Mouse (Mus musculus): ENCODE results near the gene Tmem268. TPM values are rescaled to one million over a fixed set of nuclear protein-coding genes. Genes with fewer than 3 reads are reported as not detected.

Gene Tmem268
- 5.0 and 15.3 TPM in 2 replicates for total RNA-seq (2015; ENCODE audit: low replicate concordance)
- 1.5 and 2.6 TPM in 2 replicates for total RNA-seq (2017; ENCODE audit: low replicate concordance)

GRCm38 (mm10) chr4:63558407-63559081 is at the start of gene Tmem268:
Gene Tmem268, plus strand, starts transcription at chr4:63558781.
- ATAC-seq (replicated peaks; ENCODE audit: low FRiP score, poor library complexity, severe bottlenecking), result peak; percentile 68

- ATAC-seq (replicated peaks; ENCODE audit: low FRiP score, poor library complexity, severe bottlenecking), result no peak
These were observed 45.7 kb upstream of the Tmem268 start for GRCm38 (mm10) chr4:63512921-63513320.

GRCm38 (mm10) chr4:63514454-63514984 is 44.1 kb upstream of the Tmem268 start:
- ATAC-seq (replicated peaks; ENCODE audit: low FRiP score, poor library complexity, severe bottlenecking), result no peak

DNA sequence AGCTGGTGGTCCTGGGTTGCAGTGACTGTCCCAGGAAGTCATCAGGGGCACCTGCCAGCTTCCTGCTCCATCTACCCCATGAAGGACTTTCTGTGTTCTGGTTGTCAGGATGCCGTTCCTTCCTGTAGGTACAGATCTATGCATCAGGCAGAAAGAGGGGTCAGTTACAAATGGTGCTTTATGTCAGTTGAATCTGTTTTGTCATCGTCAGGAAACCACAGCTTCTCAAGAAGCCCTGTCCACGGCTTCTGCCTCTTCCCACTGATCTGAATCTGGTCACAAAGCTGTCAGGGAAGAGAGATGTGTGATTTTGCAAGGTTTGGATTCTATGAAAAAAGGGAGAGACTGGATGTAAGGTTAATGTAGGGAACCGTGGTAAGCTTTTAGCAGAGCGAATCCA is 43.6 kb upstream of the Tmem268 start:
- ATAC-seq (replicated peaks; ENCODE audit: low FRiP score, poor library complexity, severe bottlenecking), result no peak

GRCm38 (mm10) chr4:63521813-63522419 is 36.7 kb upstream of the Tmem268 start:
- ATAC-seq (replicated peaks; ENCODE audit: low FRiP score, poor library complexity, severe bottlenecking), result no peak

DNA sequence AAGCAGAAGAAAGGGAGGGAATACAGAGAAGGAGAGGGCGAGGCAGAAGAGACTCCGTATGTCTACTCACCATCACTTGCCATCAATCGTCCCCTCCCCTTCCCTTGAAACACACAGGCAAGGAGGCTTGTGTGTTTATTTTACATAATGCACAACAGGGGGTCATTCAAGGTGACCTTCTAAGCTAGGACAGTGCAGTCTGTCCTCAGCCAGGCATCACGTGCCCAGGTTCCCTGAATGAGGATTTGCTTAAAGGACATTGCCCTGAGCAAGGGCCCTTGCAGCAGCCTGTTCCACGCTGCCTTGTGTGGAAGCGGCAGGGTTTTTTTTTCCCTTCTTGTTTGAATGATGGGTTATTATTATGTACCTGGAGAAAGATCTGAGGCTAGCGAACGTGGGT is 33.1 kb upstream of the Tmem268 start:
- no peak for ATAC-seq (replicated peaks; ENCODE audit: low FRiP score, poor library complexity, severe bottlenecking)

DNA sequence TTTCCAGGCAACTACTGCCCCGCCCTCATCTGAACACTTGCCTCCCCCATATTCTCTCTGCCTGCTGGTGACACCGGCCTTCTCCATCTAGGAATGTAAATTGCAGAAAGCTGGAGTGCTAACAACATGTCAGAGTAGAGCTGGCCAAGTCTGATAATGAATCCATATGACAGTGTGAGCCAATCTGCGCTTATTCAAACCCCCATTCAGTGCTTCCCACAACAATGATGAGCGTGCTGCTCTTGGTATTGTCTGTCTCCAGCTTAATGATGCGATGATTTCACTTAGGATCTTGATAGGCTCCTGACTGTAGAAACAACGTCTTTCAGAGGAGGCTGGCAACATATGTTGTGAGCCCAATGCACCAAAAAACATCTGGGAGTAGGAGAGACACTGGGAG is 29.6 kb upstream of the Tmem268 start:
- no peak for ATAC-seq (replicated peaks; ENCODE audit: low FRiP score, poor library complexity, severe bottlenecking)

DNA sequence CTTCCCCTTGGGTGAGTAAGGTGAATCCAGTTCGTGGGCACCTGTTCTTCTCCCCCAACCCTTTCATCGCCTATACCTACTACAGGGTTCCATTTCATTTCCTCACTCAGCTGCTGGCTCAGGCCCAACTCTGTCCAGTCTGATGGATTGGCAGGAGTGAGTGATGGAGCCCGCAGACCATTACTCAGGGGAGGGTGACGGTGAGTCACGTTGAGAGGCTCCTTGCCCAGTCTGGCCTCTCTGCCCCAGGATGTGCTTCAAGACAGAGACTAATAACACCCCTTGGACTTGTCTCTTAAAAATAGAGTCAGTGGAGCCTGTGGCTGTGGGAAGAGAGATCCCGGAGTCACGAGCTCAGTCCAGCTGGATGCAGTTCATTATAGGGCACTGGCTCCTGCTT is 28.2 kb upstream of the Tmem268 start:
- ATAC-seq (replicated peaks; ENCODE audit: low FRiP score, poor library complexity, severe bottlenecking), result no peak

GRCm38 (mm10) chr4:63537602-63538001 is 21.0 kb upstream of the Tmem268 start:
- ATAC-seq (replicated peaks; ENCODE audit: low FRiP score, poor library complexity, severe bottlenecking), result no peak

DNA sequence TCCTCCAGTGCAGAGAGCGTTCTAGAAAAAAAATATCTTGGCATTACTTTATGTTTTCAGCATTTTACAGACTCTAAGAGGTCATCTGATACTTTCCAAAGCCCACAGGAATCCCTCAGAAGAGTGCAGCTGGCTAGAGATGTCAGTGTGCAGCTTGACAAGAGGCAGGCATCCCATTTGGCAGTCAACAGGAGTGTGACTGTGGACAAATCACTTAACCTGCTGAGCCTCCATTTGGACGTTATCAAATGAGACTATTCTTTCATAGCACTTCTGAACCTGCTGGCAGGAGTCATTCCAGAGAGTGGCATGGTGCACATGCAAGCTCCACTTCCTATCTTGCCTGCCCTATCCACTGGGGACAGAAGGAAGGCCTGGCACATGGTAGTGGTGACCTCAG is 16.4 kb upstream of the Tmem268 start:
- ATAC-seq (replicated peaks; ENCODE audit: low FRiP score, poor library complexity, severe bottlenecking), result no peak

- ATAC-seq (replicated peaks; ENCODE audit: low FRiP score, poor library complexity, severe bottlenecking), result peak; percentile 16
These were observed 14.7 kb upstream of the Tmem268 start for GRCm38 (mm10) chr4:63543746-63544493.

GRCm38 (mm10) chr4:63544494-63545230 is 13.9 kb upstream of the Tmem268 start, which contains the start of gene Atp6v1g1:
Gene Atp6v1g1, plus strand, starts transcription at chr4:63544772.
- ATAC-seq (replicated peaks; ENCODE audit: low FRiP score, poor library complexity, severe bottlenecking), result peak; percentile 97

DNA sequence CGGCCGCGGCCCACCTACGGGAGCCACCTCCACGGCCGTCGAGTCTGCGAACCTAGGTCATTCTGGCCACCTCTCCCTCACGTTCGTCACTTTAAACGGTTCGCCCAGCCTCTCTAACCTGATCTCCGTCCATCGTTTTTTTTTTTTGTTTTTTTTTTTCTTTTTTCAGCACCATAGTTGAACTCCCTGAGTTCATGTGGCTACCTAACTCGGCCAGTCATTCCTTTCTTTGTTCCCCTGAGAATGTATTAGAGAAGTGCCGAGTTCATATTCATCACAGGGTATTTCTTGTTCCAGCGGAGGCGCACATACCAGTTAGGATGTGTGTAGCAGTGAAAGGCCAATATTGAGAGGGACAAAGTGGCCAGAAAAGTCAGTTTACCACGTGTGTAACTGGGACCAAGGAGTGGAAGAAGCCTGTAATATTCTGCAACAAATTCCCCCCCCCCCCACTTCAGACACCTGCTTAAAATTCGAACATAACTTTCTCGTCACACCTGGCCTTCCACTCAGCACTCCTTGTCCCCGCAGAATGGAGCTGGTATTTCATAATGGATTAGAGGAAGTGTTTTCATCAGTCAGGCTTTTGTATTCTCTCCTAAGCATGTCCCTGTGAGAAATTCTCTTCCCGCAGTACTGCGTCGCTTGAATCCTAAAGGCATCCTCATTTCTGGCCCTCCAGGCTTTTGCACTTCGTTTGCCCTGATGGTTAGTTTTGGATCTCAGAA is 13.2 kb upstream of the Tmem268 start:
- ATAC-seq (replicated peaks; ENCODE audit: low FRiP score, poor library complexity, severe bottlenecking), result peak; percentile 40; the same call in 1 of the 2 replicates

GRCm38 (mm10) chr4:63546441-63547055 is 12.0 kb upstream of the Tmem268 start:
- ATAC-seq (replicated peaks; ENCODE audit: low FRiP score, poor library complexity, severe bottlenecking), result no peak

GRCm38 (mm10) chr4:63547799-63548198 is 10.8 kb upstream of the Tmem268 start:
- ATAC-seq (replicated peaks; ENCODE audit: low FRiP score, poor library complexity, severe bottlenecking), result no peak

DNA sequence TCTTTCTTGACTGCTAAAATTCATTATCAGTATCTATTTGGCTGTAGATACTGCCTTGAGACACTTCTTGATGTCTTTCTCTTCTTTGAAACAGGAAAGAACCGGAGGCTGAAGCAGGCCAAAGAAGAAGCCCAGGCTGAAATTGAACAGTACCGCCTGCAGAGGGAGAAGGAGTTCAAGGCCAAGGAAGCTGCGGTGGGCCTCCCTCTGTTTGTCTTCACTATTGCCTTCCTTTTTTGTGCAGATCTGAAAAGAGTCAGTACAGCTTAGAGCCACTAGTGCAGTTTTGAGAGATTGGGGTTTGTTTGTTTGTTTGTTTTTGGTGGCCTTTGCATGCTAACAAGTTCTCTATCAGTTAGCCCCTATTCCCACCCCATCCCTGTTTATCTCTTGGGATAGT is 10.1 kb upstream of the Tmem268 start:
- ATAC-seq (replicated peaks; ENCODE audit: low FRiP score, poor library complexity, severe bottlenecking), result no peak

- no peak for ATAC-seq (replicated peaks; ENCODE audit: low FRiP score, poor library complexity, severe bottlenecking)
These were observed 7.7 kb upstream of the Tmem268 start for GRCm38 (mm10) chr4:63550908-63551307.

DNA sequence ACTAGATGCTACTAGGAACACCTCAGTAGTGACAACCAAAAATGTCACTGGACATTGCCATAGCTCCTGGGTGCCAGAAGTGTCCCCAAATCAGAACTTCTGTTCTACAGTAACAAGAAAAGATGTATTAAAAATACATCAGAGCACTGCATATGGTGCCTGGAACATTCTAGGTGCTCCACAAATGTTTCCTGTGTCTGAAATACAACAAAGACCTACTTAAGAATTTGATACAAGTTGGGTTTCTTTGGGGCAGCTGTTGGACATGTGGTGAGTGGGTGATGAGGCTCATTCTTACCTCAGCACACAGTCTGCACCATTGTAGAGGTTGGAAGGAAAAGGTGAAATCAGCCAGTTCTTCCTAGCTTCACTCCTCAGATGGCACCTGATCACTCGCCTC is 5.7 kb upstream of the Tmem268 start:
- ATAC-seq (replicated peaks; ENCODE audit: low FRiP score, poor library complexity, severe bottlenecking), result no peak

Measured in erythroblast, adult 5-6 weeks (primary cell).